Mouse (Mus musculus) lung, adult 2 months (tissue): ENCODE measurements around the gene Brk1. TPM values are rescaled to one million over a fixed set of nuclear protein-coding genes. Genes with fewer than 3 reads are reported as not detected.

ENCODE experiments used
- DNase-seq: peaks from one replicate; pipeline ENCODE4 v3.0.0; 2022
- H3K4me1 ChIP-seq: fragments of 200-500 bp; 2 replicates; pipeline ENCODE4 v1.6.1; 2011; ENCODE audit warnings: low read length; ENCODE audit not compliant: control insufficient read depth, insufficient read depth
- H3K4me3 ChIP-seq: fragments of 200-500 bp; replicated peaks from 2 replicates; pipeline ENCODE3; 2011; ENCODE audit warnings: low read depth, mild to moderate bottlenecking, control low read depth, low read length; ENCODE audit errors: extremely low read depth
- CTCF ChIP-seq: fragments of 200-500 bp; IDR thresholded peaks from 2 replicates; pipeline ENCODE4 v1.5.1; 2011; ENCODE audit warnings: mild to moderate bottlenecking, low read length, control low read depth; ENCODE audit not compliant: insufficient read depth
- POLR2A ChIP-seq: fragments of 200-500 bp; IDR thresholded peaks from 2 replicates; pipeline ENCODE4 v1.6.1; 2011; ENCODE audit warnings: low read depth, mild to moderate bottlenecking, control low read depth, low read length, borderline replicate concordance; ENCODE audit errors: extremely low read depth
- WGBS: fragments of 180-500 bp; shearing (Covaris S2); methylation state at CpG from one replicate; pipeline ENCODE4 v1.1.7; 2018; 5-methylcytosine and 5-hydroxymethylcytosine counted together
- polyA plus RNA-seq: library from polyadenylated mRNA; depleted of rRNA; stranded (reverse); fragments of >200 nt; gene quantifications from 2 replicates; pipeline ENCODE4 v1.2.3, GENCODE M21; 2012

Gene Brk1
- polyA plus RNA-seq, 1 experiment, result 184 TPM

- WGBS, result 67% methylated on average over 4 of the region's 4 CpGs
- TF ChIP-seq POLR2A (no peak), CTCF (no peak)
These were observed 38.4 kb downstream of the Brk1 start for GRCm38 (mm10) chr6:113643021-113643420.

GRCm38 (mm10) chr6:113643967-113644366, 39.4 kb downstream of the Brk1 start:
- WGBS, result 82% methylated on average over 2 of the region's 2 CpGs
- peaks cover 5% of the 10 kb centered on the region for H3K4me1 ChIP-seq
- H3K4me3 ChIP-seq, result no peak overlapping the region
- no peak for DNase-seq
- no peak for TF ChIP-seq POLR2A
- no peak for TF ChIP-seq CTCF

More at GRCm38 (mm10) chr6:113643021-113643420, 38.4 kb downstream of the Brk1 start:
- H3K4me1 ChIP-seq, result peaks cover 5% of the 10 kb centered on the region
- DNase-seq, result no peak
- H3K4me3 ChIP-seq, result no peak overlapping the region

- 37% methylated on average over 8 of the region's 8 CpGs for WGBS
- TF ChIP-seq POLR2A (0 out of 2 replicates have a peak, but pooled peaks have one; percentile 28), CTCF (no peak)
- no peak overlapping the region for H3K4me3 ChIP-seq
- H3K4me1 ChIP-seq, result peaks cover 5% of the 10 kb centered on the region
- DNase-seq, result no peak
These were observed 40.2 kb downstream of the Brk1 start for GRCm38 (mm10) chr6:113644808-113645207.

- Histone ChIP-seq H3K4me3 (no peak overlapping the region), H3K4me1 (peaks cover 2% of the 10 kb centered on the region)
- 74% methylated on average over 7 of the region's 7 CpGs for WGBS
- no peak for TF ChIP-seq CTCF
- no peak for TF ChIP-seq POLR2A
- DNase-seq, result no peak
These were observed 45.0 kb downstream of the Brk1 start for GRCm38 (mm10) chr6:113649346-113650196.

GRCm38 (mm10) chr6:113650197-113650640, 45.6 kb downstream of the Brk1 start:
- 49% methylated on average over 4 of the region's 4 CpGs for WGBS

GRCm38 (mm10) chr6:113651626-113652025, 47.1 kb downstream of the Brk1 start:
- DNase-seq, result no peak
- 59% methylated on average over 3 of the region's 3 CpGs for WGBS
- TF ChIP-seq CTCF (no peak), POLR2A (no peak)
- Histone ChIP-seq H3K4me3 (no peak overlapping the region), H3K4me1 (no peaks in the 10 kb centered on the region; the same call in 1 of the 2 replicates)

More at GRCm38 (mm10) chr6:113650197-113650640, 45.6 kb downstream of the Brk1 start:
- TF ChIP-seq CTCF (no peak), POLR2A (no peak)
- DNase-seq, result no peak
- H3K4me1 ChIP-seq, result peaks cover 2% of the 10 kb centered on the region; the same call in 1 of the 2 replicates
- no peak overlapping the region for H3K4me3 ChIP-seq

- WGBS, result 93% methylated on average over 7 of the region's 7 CpGs
- peaks cover 4% of the 10 kb centered on the region for H3K4me1 ChIP-seq
- DNase-seq, result no peak
- H3K4me3 ChIP-seq, result no peak overlapping the region
- no peak for TF ChIP-seq POLR2A
- TF ChIP-seq CTCF, result no peak
These were observed 49.0 kb downstream of the Brk1 start for GRCm38 (mm10) chr6:113653551-113653950.

GRCm38 (mm10) chr6:113654102-113654501, 49.5 kb downstream of the Brk1 start:
- Histone ChIP-seq H3K4me3 (no peak overlapping the region), H3K4me1 (peaks cover 4% of the 10 kb centered on the region)
- DNase-seq, result no peak
- WGBS, result 36% methylated on average over 8 of the region's 8 CpGs
- TF ChIP-seq POLR2A (no peak), CTCF (no peak)

- Histone ChIP-seq H3K4me1 (peaks cover 4% of the 10 kb centered on the region), H3K4me3 (no peak overlapping the region)
- TF ChIP-seq CTCF (no peak), POLR2A (no peak)
- 63% methylated on average over 16 of the region's 16 CpGs for WGBS
- DNase-seq, result no peak
These were observed 50.3 kb downstream of the Brk1 start for GRCm38 (mm10) chr6:113654753-113655397.
